Mouse (Mus musculus): ENCODE measurements around the gene Lrpprc. TPM values are rescaled to one million over a fixed set of nuclear protein-coding genes. Genes with fewer than 3 reads are reported as not detected.

The Lrpprc gene
- polyA plus RNA-seq, 1 experiment from 2014 or later = 59.5 TPM

DNA sequence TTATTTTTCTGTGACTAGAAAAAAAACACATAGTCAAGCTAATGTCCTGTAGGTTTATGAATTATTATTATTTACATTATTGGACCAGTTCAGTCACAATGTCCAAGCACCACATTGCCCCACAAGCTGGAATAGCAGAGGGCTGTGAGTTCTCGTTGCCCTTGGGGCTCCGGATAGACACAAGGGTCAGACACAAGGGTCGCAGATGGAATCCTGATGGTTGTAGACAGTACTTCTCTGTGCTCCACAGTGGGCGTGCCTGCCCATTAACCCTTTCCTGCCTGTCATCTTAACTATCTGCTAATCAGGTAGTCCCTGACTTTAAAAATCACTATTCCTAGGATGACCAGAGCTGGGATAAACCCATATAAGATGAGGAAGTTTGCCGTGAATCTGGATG, 132.4 kb downstream of the Lrpprc start:
- H3K4me3 ChIP-seq = no peak overlapping the region
- no peaks in the 10 kb centered on the region for H3K9me3 ChIP-seq
- H3K27me3 ChIP-seq = no peaks in the 10 kb centered on the region
- no peak overlapping the region for H3K9ac ChIP-seq
- no peak overlapping the region for H3K4me2 ChIP-seq (replicated peaks)
- no peaks in the 10 kb centered on the region for H3K36me3 ChIP-seq
- no peak for ATAC-seq (ENCODE audit: insufficient number of reproducible peaks, insufficient read depth, low FRiP score, low TSS enrichment)
- no peak overlapping the region for H3K27ac ChIP-seq
- WGBS = 22% methylated on average over 5 of the region's 5 CpGs
- peaks cover 23% of the 10 kb centered on the region for H3K4me1 ChIP-seq

DNA sequence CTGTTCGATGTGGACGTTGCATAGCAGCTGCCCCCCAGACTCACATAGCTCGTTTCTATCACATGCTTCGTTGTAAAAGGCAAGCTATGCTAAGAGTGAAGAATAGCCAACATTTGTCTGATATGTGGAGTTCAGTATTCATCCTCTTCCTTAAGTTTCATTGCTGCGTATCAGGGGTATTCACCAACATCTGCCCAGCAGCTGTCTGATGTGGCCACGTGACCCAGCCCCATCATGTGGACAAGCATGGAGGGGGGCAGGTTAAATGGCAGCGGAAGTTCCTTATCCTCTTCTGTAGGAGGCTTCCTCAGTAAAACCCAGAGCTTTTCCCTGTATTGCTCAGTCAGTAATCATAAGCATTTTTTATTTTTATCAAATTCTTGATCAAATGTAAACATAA, 132.8 kb downstream of the Lrpprc start:
- peaks cover 23% of the 10 kb centered on the region for H3K4me1 ChIP-seq
- H3K9ac ChIP-seq = no peak overlapping the region
- no peaks in the 10 kb centered on the region for H3K36me3 ChIP-seq
- no peak overlapping the region for H3K4me2 ChIP-seq (replicated peaks)
- H3K27ac ChIP-seq = 0 out of 2 replicates have a peak overlapping the region, but pooled peaks have one; percentile 9
- 40% methylated on average over 7 of the region's 7 CpGs for WGBS
- H3K27me3 ChIP-seq = no peaks in the 10 kb centered on the region
- H3K4me3 ChIP-seq = no peak overlapping the region
- no peaks in the 10 kb centered on the region for H3K9me3 ChIP-seq
- ATAC-seq (ENCODE audit: insufficient number of reproducible peaks, insufficient read depth, low FRiP score, low TSS enrichment) = no peak

DNA sequence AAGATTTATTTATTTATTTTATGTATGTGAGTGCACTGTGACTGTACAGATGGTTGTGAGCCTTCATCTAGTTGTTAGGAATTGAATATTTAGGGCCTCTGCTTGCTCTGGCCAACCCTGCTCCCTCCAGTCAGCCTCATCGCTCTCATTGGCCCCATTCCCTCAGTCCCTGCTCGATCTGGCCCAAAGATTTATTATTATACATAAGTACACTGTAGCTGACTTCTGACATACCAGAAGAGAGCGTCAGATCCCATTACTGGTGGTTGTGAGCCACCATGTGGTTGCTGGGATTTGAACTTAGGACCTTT, 133.2 kb downstream of the Lrpprc start:
- 58% methylated on average over 3 of the region's 3 CpGs for WGBS
- no peaks in the 10 kb centered on the region for H3K27me3 ChIP-seq
- H3K4me2 ChIP-seq (replicated peaks) = no peak overlapping the region
- H3K4me3 ChIP-seq = no peak overlapping the region
- no peak overlapping the region for H3K9ac ChIP-seq
- H3K36me3 ChIP-seq = 0 out of 2 replicates have a peak, but pooled peaks cover under 1% of the 10 kb centered on the region
- H3K9me3 ChIP-seq = no peaks in the 10 kb centered on the region
- peaks cover 23% of the 10 kb centered on the region for H3K4me1 ChIP-seq
- H3K27ac ChIP-seq = no peak overlapping the region
- ATAC-seq (ENCODE audit: insufficient number of reproducible peaks, insufficient read depth, low FRiP score, low TSS enrichment) = no peak

DNA sequence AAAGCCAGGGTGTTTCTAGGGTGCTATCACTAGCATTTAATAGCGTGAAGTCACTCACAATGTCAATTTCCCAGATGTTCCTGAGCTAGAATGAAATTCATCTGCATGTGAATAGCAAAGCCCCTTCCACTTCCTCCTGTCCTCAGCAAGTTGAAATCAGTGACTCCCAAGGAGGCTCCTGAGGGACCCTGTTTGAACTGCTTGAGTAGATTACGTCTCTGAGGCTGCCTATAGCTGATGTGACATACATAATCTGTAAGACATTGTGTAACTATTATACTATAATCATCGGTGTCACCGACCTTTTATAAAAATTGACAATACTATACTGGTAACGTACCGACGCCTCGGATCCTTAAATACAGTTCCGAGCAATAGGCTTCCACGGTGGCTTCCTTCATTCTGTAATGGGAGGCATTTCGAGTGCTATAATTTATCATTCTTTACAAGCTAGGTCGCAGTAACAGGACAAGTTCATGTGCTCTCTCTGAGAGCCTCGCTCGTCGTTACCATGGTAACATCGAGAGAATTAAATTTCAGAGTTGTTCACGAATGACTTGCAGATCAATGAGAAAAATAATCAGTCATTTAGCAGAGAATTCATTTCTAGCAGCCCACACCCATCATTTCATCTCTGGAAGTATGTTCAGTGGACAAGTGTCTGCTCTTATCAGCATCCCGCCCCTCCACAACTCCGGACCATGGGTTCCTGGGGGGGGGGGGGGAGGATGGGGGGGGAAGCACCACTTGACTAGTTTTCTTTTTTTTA, 133.8 kb downstream of the Lrpprc start:
- H3K9ac ChIP-seq = no peak overlapping the region
- 70% methylated on average over 19 of the region's 19 CpGs for WGBS
- peaks cover 23% of the 10 kb centered on the region for H3K4me1 ChIP-seq
- H3K27ac ChIP-seq = no peak overlapping the region
- H3K36me3 ChIP-seq = 0 out of 2 replicates have a peak, but pooled peaks cover 5% of the 10 kb centered on the region
- no peak overlapping the region for H3K4me2 ChIP-seq (replicated peaks)
- no peaks in the 10 kb centered on the region for H3K9me3 ChIP-seq
- H3K4me3 ChIP-seq = no peak overlapping the region
- H3K27me3 ChIP-seq = no peaks in the 10 kb centered on the region
- ATAC-seq (ENCODE audit: insufficient number of reproducible peaks, insufficient read depth, low FRiP score, low TSS enrichment) = no peak

DNA sequence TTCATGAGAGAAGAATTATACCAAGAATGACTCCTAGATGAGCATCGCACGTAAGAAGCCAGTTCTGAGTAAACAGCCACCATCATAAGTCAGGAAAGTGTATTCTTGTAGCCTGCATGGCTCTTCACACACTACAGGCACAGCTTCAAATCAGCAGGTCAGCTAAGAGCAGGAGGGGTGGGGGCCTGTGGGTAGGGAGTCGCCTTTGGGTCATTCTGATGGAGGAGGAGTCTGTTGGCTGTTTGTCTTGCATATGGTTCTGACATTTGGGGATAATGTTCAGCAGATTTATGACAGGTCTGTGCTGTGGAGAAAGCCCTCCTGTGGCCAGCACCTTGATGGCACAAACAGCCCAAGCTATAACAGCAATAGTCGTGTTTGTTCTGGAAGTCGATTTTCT, 134.4 kb downstream of the Lrpprc start:
- ATAC-seq (ENCODE audit: insufficient number of reproducible peaks, insufficient read depth, low FRiP score, low TSS enrichment) = no peak
- no peak overlapping the region for H3K27ac ChIP-seq

More for the DNA sequence above, 134.4 kb downstream of the Lrpprc start:
- H3K4me2 ChIP-seq (replicated peaks) = no peak overlapping the region
- peaks cover 8% of the 10 kb centered on the region; the same call in 1 of the 2 replicates for H3K36me3 ChIP-seq
- no peak overlapping the region for H3K4me3 ChIP-seq
- H3K9ac ChIP-seq = no peak overlapping the region
- 77% methylated on average over 5 of the region's 5 CpGs for WGBS
- H3K9me3 ChIP-seq = no peaks in the 10 kb centered on the region
- H3K4me1 ChIP-seq = peaks cover 23% of the 10 kb centered on the region
- no peaks in the 10 kb centered on the region for H3K27me3 ChIP-seq

Other genes with a start within 250 kb of the Lrpprc start
- 38.4 and 39.7 TPM in 2 replicates for gene Dync2li1, start 164.3 kb downstream of the Lrpprc start, polyA plus RNA-seq (2016; fragmentation: Nextera tagmentation; extraction: Ambion mirVana)
- gene Abcg8, start 114.5 kb downstream of the Lrpprc start, polyA plus RNA-seq (2016; fragmentation: Nextera tagmentation; extraction: Ambion mirVana) = 0.09 and 0.19 TPM in 2 replicates
- 2.6 and 3.3 TPM in 2 replicates for gene Abcg5, start 107.8 kb downstream of the Lrpprc start, polyA plus RNA-seq (2016; fragmentation: Nextera tagmentation; extraction: Ambion mirVana)
- gene Ppm1b, start 166.0 kb upstream of the Lrpprc start, polyA plus RNA-seq (2016; fragmentation: Nextera tagmentation; extraction: Ambion mirVana) = 90.7 and 95.4 TPM in 2 replicates
- gene Slc3a1, start 237.6 kb upstream of the Lrpprc start, polyA plus RNA-seq (2016; fragmentation: Nextera tagmentation; extraction: Ambion mirVana) = 0.37 and 0.45 TPM in 2 replicates